Mouse (Mus musculus) embryonic facial prominence, embryonic 11.5 days (tissue): ENCODE data around the gene Lpcat4. TPM values are rescaled to one million over a fixed set of nuclear protein-coding genes. Genes with fewer than 3 reads are reported as not detected.

Experiments used
- ATAC-seq: fragments of 200-750 bp; cut with Nextera tagmentation; replicated peaks from 2 replicates; pipeline ENCODE4 v1.8.0; 2017; ENCODE audit warnings: low read depth; ENCODE audit not compliant: insufficient number of reproducible peaks, low FRiP score, low TSS enrichment
- DNase-seq: peaks from one replicate; pipeline ENCODE4 v3.0.0-alpha.2; 2015; ENCODE audit warnings: low spot score
- H3K27ac ChIP-seq: fragments of 300-500 bp; sonication (generic); replicated peaks from 2 replicates; pipeline ENCODE4 v1.5.1; 2014; ENCODE audit warnings: mild to moderate bottlenecking, low read depth, low read length, control low read depth
- H3K27me3 ChIP-seq: fragments of 300-500 bp; sonication (generic); 2 replicates; pipeline ENCODE4 v1.6.1; 2014; ENCODE audit warnings: mild to moderate bottlenecking, low read length, moderate library complexity, mixed read lengths; ENCODE audit not compliant: control insufficient read depth, insufficient read depth
- H3K36me3 ChIP-seq: fragments of 300-500 bp; sonication (generic); replicated peaks from 2 replicates; pipeline ENCODE4 v1.6.1; 2014; ENCODE audit warnings: low read depth, mild to moderate bottlenecking, low read length, moderate library complexity, mixed read lengths; ENCODE audit not compliant: control insufficient read depth, insufficient read depth
- H3K4me1 ChIP-seq: fragments of 300-500 bp; sonication (generic); 2 replicates; pipeline ENCODE4 v1.6.1; 2014; ENCODE audit warnings: low read length, mixed read lengths; ENCODE audit not compliant: control insufficient read depth, insufficient read depth
- H3K4me2 ChIP-seq: fragments of 300-500 bp; sonication (generic); 2 replicates; pipeline ENCODE4 v1.6.1; 2014; ENCODE audit warnings: low read depth, mild to moderate bottlenecking, control low read depth, low read length, moderate library complexity
- H3K4me3 ChIP-seq: fragments of 300-500 bp; sonication (generic); 2 replicates; pipeline ENCODE4 v1.5.1; 2014; ENCODE audit warnings: low read depth, low read length, control low read depth
- H3K9ac ChIP-seq: fragments of 300-500 bp; sonication (generic); replicated peaks from 2 replicates; pipeline ENCODE4 v1.6.1; 2014; ENCODE audit warnings: mild to moderate bottlenecking, control low read depth, low read length
- H3K9me3 ChIP-seq: fragments of 300-500 bp; sonication (generic); replicated peaks from 2 replicates; pipeline ENCODE4 v1.6.1; 2016; ENCODE audit warnings: mild to moderate bottlenecking, low read length, inconsistent platforms, mixed read lengths; ENCODE audit not compliant: control insufficient read depth
- WGBS: fragments of 180-500 bp; shearing (Covaris S2); extraction: QIAGEN DNeasy Blood & Tissue Kit; methylation state at CpG from one replicate; pipeline ENCODE4 v1.1.7; 2014; 5-methylcytosine and 5-hydroxymethylcytosine counted together
- polyA plus RNA-seq: library from polyadenylated mRNA; unstranded; fragments of >200 nt; fragmentation: Nextera tagmentation; extraction: Ambion mirVana; gene quantifications from 2 replicates; pipeline ENCODE4 v1.2.1, GENCODE M21; 2014

The Lpcat4 gene
- polyA plus RNA-seq, 1 experiment from 2014 or later: 11.8 TPM

GRCm38 (mm10) chr2:112246193-112246592 is 6.9 kb downstream of the Lpcat4 start:
- no peaks in the 10 kb centered on the region for H3K9me3 ChIP-seq
- no peak for ATAC-seq
- no peaks in the 10 kb centered on the region for H3K4me1 ChIP-seq
- no peak overlapping the region for H3K4me2 ChIP-seq
- DNase-seq: no peak
- WGBS: 94% methylated on average over 5 of the region's 6 CpGs
- no peak overlapping the region for H3K4me3 ChIP-seq
- H3K36me3 ChIP-seq: no peaks in the 10 kb centered on the region
- no peaks in the 10 kb centered on the region for H3K27me3 ChIP-seq
- H3K27ac ChIP-seq: no peak overlapping the region
- H3K9ac ChIP-seq: no peak overlapping the region

- H3K36me3 ChIP-seq: no peaks in the 10 kb centered on the region
- ATAC-seq: no peak
- H3K9ac ChIP-seq: no peak overlapping the region
- WGBS: 86% methylated on average over 10 of the region's 10 CpGs
- no peak for DNase-seq
- no peaks in the 10 kb centered on the region for H3K4me1 ChIP-seq
- H3K27me3 ChIP-seq: no peaks in the 10 kb centered on the region
- H3K4me3 ChIP-seq: no peak overlapping the region
- no peak overlapping the region for H3K4me2 ChIP-seq
- no peak overlapping the region for H3K27ac ChIP-seq
- no peaks in the 10 kb centered on the region for H3K9me3 ChIP-seq
Measured at GRCm38 (mm10) chr2:112247323-112247722, 8.1 kb downstream of the Lpcat4 start.

GRCm38 (mm10) chr2:112249780-112250453 is 10.6 kb downstream of the Lpcat4 start:
- no peaks in the 10 kb centered on the region for H3K9me3 ChIP-seq
- no peak for ATAC-seq
- no peak for DNase-seq
- WGBS: 89% methylated on average over 10 of the region's 10 CpGs
- H3K4me1 ChIP-seq: no peaks in the 10 kb centered on the region
- H3K9ac ChIP-seq: no peak overlapping the region
- no peaks in the 10 kb centered on the region for H3K27me3 ChIP-seq
- H3K27ac ChIP-seq: no peak overlapping the region
- H3K36me3 ChIP-seq: no peaks in the 10 kb centered on the region
- no peak overlapping the region for H3K4me3 ChIP-seq
- H3K4me2 ChIP-seq: no peak overlapping the region

GRCm38 (mm10) chr2:112254675-112255515 is 15.6 kb downstream of the Lpcat4 start:
- 72% methylated on average over 7 of the region's 7 CpGs for WGBS
- H3K27ac ChIP-seq: no peak overlapping the region
- no peaks in the 10 kb centered on the region for H3K27me3 ChIP-seq
- DNase-seq (no peak), ATAC-seq (no peak)
- H3K4me2 ChIP-seq: no peak overlapping the region
- H3K36me3 ChIP-seq: no peaks in the 10 kb centered on the region
- no peak overlapping the region for H3K9ac ChIP-seq
- H3K9me3 ChIP-seq: no peaks in the 10 kb centered on the region
- H3K4me3 ChIP-seq: no peak overlapping the region
- H3K4me1 ChIP-seq: no peaks in the 10 kb centered on the region

GRCm38 (mm10) chr2:112259241-112259962 is 20.1 kb downstream of the Lpcat4 start, which contains the start of gene Nutm1:
Nutm1 (minus strand) TSS chr2:112259291.
- no peak for DNase-seq
- H3K9me3 ChIP-seq: no peaks in the 10 kb centered on the region
- H3K9ac ChIP-seq: no peak within 1 kb of the TSS
- H3K27ac ChIP-seq: no peak within 1 kb of the TSS
- H3K36me3 ChIP-seq: no peaks in the 10 kb centered on the region
- H3K4me1 ChIP-seq: no peaks in the 10 kb centered on the region
- ATAC-seq: no peak
- no peak within 1 kb of the TSS for H3K4me3 ChIP-seq
- no peaks in the 10 kb centered on the region for H3K27me3 ChIP-seq
- 69% methylated on average over 10 of the region's 10 CpGs for WGBS
- no peak within 1 kb of the TSS for H3K4me2 ChIP-seq

GRCm38 (mm10) chr2:112261748-112262653 is 22.7 kb downstream of the Lpcat4 start, which contains the start of gene Nop10:
Nop10 (plus strand) TSS chr2:112261926.
- under 1% methylated on average over 36 of the region's 36 CpGs for WGBS
- ATAC-seq: peak; percentile 41
- Histone ChIP-seq H3K9me3 (no peaks in the 10 kb centered on the region), H3K4me3 (peak within 1 kb of the TSS; percentile 61), H3K9ac (peak within 1 kb of the TSS; percentile 67), H3K4me1 (no peaks in the 10 kb centered on the region), H3K27me3 (no peaks in the 10 kb centered on the region), H3K4me2 (peak within 1 kb of the TSS; percentile 63), H3K27ac (no peak within 1 kb of the TSS), H3K36me3 (no peaks in the 10 kb centered on the region)
- DNase-seq: peak; percentile 95

- no peaks in the 10 kb centered on the region for H3K9me3 ChIP-seq
- H3K9ac ChIP-seq: no peak overlapping the region; the same call in 1 of the 2 replicates
- ATAC-seq: no peak
- no peak for DNase-seq
- peak overlapping the region; percentile 61 for H3K4me3 ChIP-seq
- no peaks in the 10 kb centered on the region for H3K4me1 ChIP-seq
- H3K27me3 ChIP-seq: no peaks in the 10 kb centered on the region
- no peak overlapping the region for H3K27ac ChIP-seq
- WGBS: 32% methylated on average over 4 of the region's 4 CpGs
- H3K4me2 ChIP-seq: peak overlapping the region; percentile 63
- H3K36me3 ChIP-seq: no peaks in the 10 kb centered on the region
Measured at GRCm38 (mm10) chr2:112262779-112263295, 23.6 kb downstream of the Lpcat4 start.
